ENCODE assay signal across 8 mouse cellular contexts in genomic region chr13:44733036-44733372, GRCm38 (mm10). TPM values are rescaled to one million over a fixed set of nuclear protein-coding genes. Genes with fewer than 3 reads are reported as not detected.
A peak's percentile ranks its signal among the peaks of the same experiment; 100 is the strongest.
DNase-seq lines count a peak whose midpoint lies in the region; ATAC-seq and TF ChIP-seq lines count a peak whose summit lies in the region.

No protein-coding gene starts in this region.

- peak overlapping the region; percentile 92 for H3K27ac ChIP-seq in kidney, embryonic 15.5 days
- peak overlapping the region; percentile 36 for H3K27ac ChIP-seq in bone marrow macrophage, adult 2 months (ENCODE audit: insufficient read depth, low read depth, low read length)
- peak overlapping the region; percentile 60 for H3K27ac ChIP-seq in hindbrain, embryonic 11.5 days (ENCODE audit: low read depth, low read length)
- peak overlapping the region; percentile 65; the same call in 1 of the 2 replicates for H3K27ac ChIP-seq in midbrain, embryonic 13.5 days

- intact Hi-C loops in gastrocnemius, postnatal 14 days (cut with DNase I; ENCODE audit: low total_unique reads) = no loop called here

- no peaks in the 10 kb centered on the region for H3K27me3 ChIP-seq in kidney, embryonic 15.5 days
- H3K27me3 ChIP-seq in hindbrain, embryonic 11.5 days (ENCODE audit: control insufficient read depth, insufficient read depth, low read length) = no peaks in the 10 kb centered on the region
- no peaks in the 10 kb centered on the region for H3K27me3 ChIP-seq in midbrain, embryonic 13.5 days

- no peak for DNase-seq in kidney, adult 18-20 months
- DNase-seq in hindbrain, embryonic 11.5 days (ENCODE audit: low spot score) = no peak
- DNase-seq in gastrocnemius, postnatal 14 days = no peak
- no peak for DNase-seq in kidney, postnatal 4 days

- ATAC-seq in kidney, embryonic 15.5 days (replicated peaks; ENCODE audit: low FRiP score) = no peak
- ATAC-seq in hindbrain, embryonic 11.5 days (ENCODE audit: low FRiP score) = 0 out of 2 replicates have a peak, but pooled peaks have one; percentile 1
- ATAC-seq in midbrain, embryonic 13.5 days = no peak
- no peak for ATAC-seq in megakaryocyte-erythroid progenitor cell, adult 5-6 weeks (replicated peaks; ENCODE audit: low FRiP score, low TSS enrichment, poor library complexity, severe bottlenecking)

- H3K36me3 ChIP-seq in kidney, embryonic 15.5 days = no peaks in the 10 kb centered on the region
- H3K36me3 ChIP-seq in hindbrain, embryonic 11.5 days (ENCODE audit: control insufficient read depth, insufficient read depth, low read length) = no peaks in the 10 kb centered on the region
- H3K36me3 ChIP-seq in midbrain, embryonic 13.5 days = no peaks in the 10 kb centered on the region

- peak overlapping the region; percentile 80 for H3K9ac ChIP-seq in kidney, embryonic 15.5 days
- peak overlapping the region; percentile 78 for H3K9ac ChIP-seq in hindbrain, embryonic 11.5 days (ENCODE audit: low read depth, low read length)
- peak overlapping the region; percentile 82 for H3K9ac ChIP-seq in midbrain, embryonic 13.5 days (replicated peaks)

- peak overlapping the region; percentile 85 for H3K4me3 ChIP-seq in kidney, embryonic 15.5 days (replicated peaks)
- H3K4me3 ChIP-seq in bone marrow macrophage, adult 2 months (ENCODE audit: insufficient read depth, low read length) = peak overlapping the region; percentile 77
- H3K4me3 ChIP-seq in hindbrain, embryonic 11.5 days (ENCODE audit: low read depth, low read length) = peak overlapping the region; percentile 70
- peak overlapping the region; percentile 80 for H3K4me3 ChIP-seq in midbrain, embryonic 13.5 days (replicated peaks)

- no peak for TF ChIP-seq CTCF in bone marrow macrophage, adult 2 months (IDR thresholded peaks at IDR 0.05; ENCODE audit: low read depth, low read length)

- 0% methylated on average over 13 of the region's 13 CpGs for WGBS in kidney, embryonic 15.5 days
- WGBS in hindbrain, embryonic 11.5 days = 1% methylated on average over 13 of the region's 13 CpGs
- WGBS in midbrain, embryonic 13.5 days = 0% methylated on average over 13 of the region's 13 CpGs

- H3K4me2 ChIP-seq in kidney, embryonic 15.5 days = peak overlapping the region; percentile 68
- H3K4me2 ChIP-seq in hindbrain, embryonic 11.5 days (replicated peaks; ENCODE audit: low read depth, low read length) = peak overlapping the region; percentile 78
- H3K4me2 ChIP-seq in midbrain, embryonic 13.5 days (replicated peaks) = peak overlapping the region; percentile 85

- peaks cover 29% of the 10 kb centered on the region for H3K4me1 ChIP-seq in kidney, embryonic 15.5 days
- H3K4me1 ChIP-seq in bone marrow macrophage, adult 2 months (ENCODE audit: control insufficient read depth, insufficient read depth, low read length) = peaks cover 31% of the 10 kb centered on the region
- H3K4me1 ChIP-seq in hindbrain, embryonic 11.5 days (replicated peaks; ENCODE audit: control insufficient read depth, insufficient read depth, low read length) = 0 out of 2 replicates have a peak, but pooled peaks cover 3% of the 10 kb centered on the region
- H3K4me1 ChIP-seq in midbrain, embryonic 13.5 days (replicated peaks) = peaks cover 38% of the 10 kb centered on the region

- no peaks in the 10 kb centered on the region for H3K9me3 ChIP-seq in kidney, embryonic 15.5 days (replicated peaks)
- no peaks in the 10 kb centered on the region for H3K9me3 ChIP-seq in hindbrain, embryonic 11.5 days (ENCODE audit: control insufficient read depth, low read length)
- no peaks in the 10 kb centered on the region for H3K9me3 ChIP-seq in midbrain, embryonic 13.5 days

- no peak for TF ChIP-seq POLR2A in bone marrow macrophage, adult 2 months (IDR thresholded peaks at IDR 0.05; ENCODE audit: borderline replicate concordance, low read depth, low read length)

RNA-seq across cellular contexts. Expression of gene Jarid2, which starts 3.7 kb away (rescaled TPM):
- polyA plus RNA-seq in kidney, embryonic 15.5 days (2015; fragmentation: Nextera tagmentation; extraction: Ambion mirVana) = 38.9 and 39.8 TPM in 2 replicates
- polyA plus RNA-seq in bone marrow macrophage, adult 2 months (2012; ENCODE audit: insufficient read depth, insufficient read length, missing spikeins) = 41.4 and 45.8 TPM in 2 replicates
- polyA plus RNA-seq in hindbrain, embryonic 11.5 days (2014; fragmentation: Nextera tagmentation; extraction: Ambion mirVana) = 44.1 and 45.9 TPM in 2 replicates
- polyA plus RNA-seq in midbrain, embryonic 13.5 days (2015; fragmentation: Nextera tagmentation; extraction: Ambion mirVana) = 53.7 and 54.5 TPM in 2 replicates
- total RNA-seq in megakaryocyte-erythroid progenitor cell, adult 5-6 weeks (2014; fragmentation: Nextera tagmentation) = 32.7 and 37.0 TPM in 2 replicates
- 28.1 and 31.7 TPM in 2 replicates for total RNA-seq in megakaryocyte-erythroid progenitor cell, adult 5-6 weeks (2017)
- total RNA-seq in gastrocnemius, postnatal 14 days (2021) = 10 to 100 TPM; 30.5 to 39.7 TPM

Comparison
In these comparisons a context has a peak if more than half of its experiments do, and no peak if none do; other contexts are left out.
1. H3K27ac ChIP-seq: peak in every context shown above with its lines; median percentile 92 in kidney, embryonic 15.5 days; 65 in midbrain, embryonic 13.5 days; 60 in hindbrain, embryonic 11.5 days; 36 in bone marrow macrophage, adult 2 months.